Mouse (Mus musculus): ENCODE measurements around the gene Kcnj14. TPM values are rescaled to one million over a fixed set of nuclear protein-coding genes. Genes with fewer than 3 reads are reported as not detected.
A peak's percentile ranks its signal among the peaks of the same experiment; 100 is the strongest.

Gene Kcnj14
- polyA plus RNA-seq, 1 experiment: 0.05 TPM

DNA sequence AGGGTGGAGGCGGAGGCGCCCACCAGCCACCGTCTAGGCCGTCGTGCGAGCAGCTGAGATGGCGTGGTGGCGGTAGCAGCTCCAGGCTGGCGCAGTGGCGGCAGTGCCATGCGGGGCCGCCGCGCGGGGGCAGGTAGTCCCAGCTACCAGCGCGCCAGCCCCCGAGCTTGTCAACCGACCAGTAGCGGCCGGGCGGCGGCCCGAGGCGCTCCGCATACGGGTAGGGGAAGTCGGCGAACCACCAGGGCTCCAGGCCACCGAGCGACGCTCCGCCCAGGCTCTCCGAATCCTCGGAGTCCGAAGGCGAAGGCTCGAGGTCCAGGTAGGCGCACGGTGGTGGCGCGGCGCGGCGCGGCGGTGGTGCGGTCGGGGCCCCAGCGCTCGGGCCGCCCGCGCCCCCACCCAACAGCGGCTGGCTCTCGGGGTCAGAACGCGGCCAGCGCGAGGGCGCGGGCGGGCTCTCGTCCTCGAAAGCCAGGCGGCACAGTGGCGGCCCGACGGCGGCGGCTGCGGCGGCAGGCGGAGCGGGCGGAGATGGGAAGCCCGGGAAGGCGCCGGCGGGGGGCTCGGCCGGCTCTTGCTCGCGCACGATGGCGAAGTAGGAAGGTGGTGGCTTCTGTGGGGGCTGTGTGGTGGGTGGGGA is 8.7 kb upstream of the Kcnj14 start:
- Histone ChIP-seq H3K4me3 (no peak overlapping the region), H3K27me3 (ENCODE audit: control insufficient read depth, insufficient read depth, insufficient read length) (peaks cover 24% of the 10 kb centered on the region), H3K4me2 (ENCODE audit: low read depth) (no peak overlapping the region), H3K36me3 (ENCODE audit: control insufficient read depth, insufficient read depth) (no peaks in the 10 kb centered on the region), H3K79me2 (ENCODE audit: control insufficient read depth, insufficient read depth) (peaks cover 14% of the 10 kb centered on the region), H3ac (ENCODE audit: control insufficient read depth, insufficient read length) (no peak overlapping the region)
- no peak for TF ChIP-seq REST (IDR thresholded peaks at IDR 0.05; ENCODE audit: insufficient read depth, insufficient read length)
- TF ChIP-seq CEBPB (IDR thresholded peaks at IDR 0.05; ENCODE audit: insufficient read depth, poor library complexity, severe bottlenecking): no peak
- no peak for TF ChIP-seq POLR2A (IDR thresholded peaks at IDR 0.05; ENCODE audit: insufficient read length, low read depth)
- no peak for TF ChIP-seq MYOD1 (IDR thresholded peaks at IDR 0.05; ENCODE audit: control insufficient read depth in 1 of 3, insufficient read length in 2 of 3, low read depth in 2 of 3)
- no peak for TF ChIP-seq TCF12 (IDR thresholded peaks at IDR 0.05; ENCODE audit: insufficient read depth, poor library complexity, severe bottlenecking)
- TF ChIP-seq USF1 (IDR thresholded peaks at IDR 0.05; ENCODE audit: low read depth): no peak
- TF ChIP-seq SRF (IDR thresholded peaks at IDR 0.05; ENCODE audit: control insufficient read depth, insufficient read length, low read depth): no peak
- no peak for TF ChIP-seq MYOG (IDR thresholded peaks at IDR 0.05; ENCODE audit: control insufficient read depth in 1 of 3, insufficient read depth in 1 of 3, insufficient read length in 2 of 3, low read depth in 2 of 3)
- TF ChIP-seq TCF3 (IDR thresholded peaks at IDR 0.05; ENCODE audit: insufficient read length, low read depth): no peak
- TF ChIP-seq POLR2AphosphoS2 (IDR thresholded peaks at IDR 0.05; ENCODE audit: insufficient read length, low read depth): no peak
- TF ChIP-seq MAX (IDR thresholded peaks at IDR 0.05; ENCODE audit: low read depth): no peak
- TF ChIP-seq E2F4 (IDR thresholded peaks at IDR 0.05; ENCODE audit: insufficient read depth): no peak

DNA sequence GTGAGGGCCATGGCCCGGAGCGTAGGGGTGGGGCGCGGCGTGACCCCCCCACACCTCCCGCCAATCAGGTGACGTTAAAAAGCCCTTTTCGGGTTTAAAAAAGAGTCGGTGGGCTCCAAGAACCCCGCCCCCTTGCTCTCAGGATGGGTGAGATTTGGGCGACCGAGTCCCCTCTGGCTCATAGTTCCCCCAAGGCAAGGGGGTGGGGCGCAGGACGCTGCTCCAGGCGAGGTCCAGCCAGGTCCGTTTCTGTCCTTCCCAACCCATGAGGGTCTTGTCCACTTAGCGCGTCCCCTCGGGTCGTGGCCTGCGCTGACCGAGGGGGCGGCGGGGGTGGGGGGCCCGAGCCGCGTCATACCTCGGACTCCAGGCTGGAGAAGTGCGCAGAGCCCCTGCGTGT is 7.8 kb upstream of the Kcnj14 start:
- Histone ChIP-seq H3K79me2 (ENCODE audit: control insufficient read depth, insufficient read depth) (peaks cover 14% of the 10 kb centered on the region), H3K36me3 (ENCODE audit: control insufficient read depth, insufficient read depth) (peaks cover 1% of the 10 kb centered on the region), H3ac (ENCODE audit: control insufficient read depth, insufficient read length) (no peak overlapping the region), H3K4me2 (ENCODE audit: low read depth) (no peak overlapping the region), H3K4me3 (no peak overlapping the region), H3K27me3 (ENCODE audit: control insufficient read depth, insufficient read depth, insufficient read length) (peaks cover 24% of the 10 kb centered on the region)
- TF ChIP-seq SRF (IDR thresholded peaks at IDR 0.05; ENCODE audit: control insufficient read depth, insufficient read length, low read depth) (no peak), USF1 (IDR thresholded peaks at IDR 0.05; ENCODE audit: low read depth) (no peak), MYOG (IDR thresholded peaks at IDR 0.05; ENCODE audit: control insufficient read depth in 1 of 3, insufficient read depth in 1 of 3, insufficient read length in 2 of 3, low read depth in 2 of 3) (no peak), POLR2A (IDR thresholded peaks at IDR 0.05; ENCODE audit: insufficient read length, low read depth) (no peak), MYOD1 (IDR thresholded peaks at IDR 0.05; ENCODE audit: control insufficient read depth in 1 of 3, insufficient read length in 2 of 3, low read depth in 2 of 3) (no peak), REST (IDR thresholded peaks at IDR 0.05; ENCODE audit: insufficient read depth, insufficient read length) (no peak), E2F4 (IDR thresholded peaks at IDR 0.05; ENCODE audit: insufficient read depth) (no peak), MAX (IDR thresholded peaks at IDR 0.05; ENCODE audit: low read depth) (no peak), TCF3 (IDR thresholded peaks at IDR 0.05; ENCODE audit: insufficient read length, low read depth) (no peak), POLR2AphosphoS2 (IDR thresholded peaks at IDR 0.05; ENCODE audit: insufficient read length, low read depth) (no peak), CEBPB (IDR thresholded peaks at IDR 0.05; ENCODE audit: insufficient read depth, poor library complexity, severe bottlenecking) (no peak)

DNA sequence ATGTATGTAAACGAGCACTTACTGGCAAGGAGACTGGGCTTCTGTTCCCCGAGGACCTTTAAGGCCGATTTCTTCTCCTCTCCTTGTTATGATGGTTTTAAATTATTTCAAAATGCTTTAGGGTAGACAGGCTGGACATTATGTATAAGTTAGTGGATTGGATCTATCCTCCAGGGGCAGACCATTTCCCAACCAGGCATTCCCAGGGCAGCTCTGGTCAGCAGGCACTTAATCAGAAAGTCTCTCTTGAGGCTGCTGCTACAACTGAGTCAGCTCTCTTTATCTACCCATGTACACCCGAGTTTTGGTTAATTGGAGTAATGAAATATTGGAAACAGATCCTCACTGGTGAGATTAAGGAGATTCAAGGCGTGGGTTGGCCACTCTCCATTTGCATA is 6.5 kb upstream of the Kcnj14 start:
- Histone ChIP-seq H3K4me3 (peak overlapping the region; percentile 92), H3K4me2 (ENCODE audit: low read depth) (peak overlapping the region; percentile 72), H3K79me2 (ENCODE audit: control insufficient read depth, insufficient read depth) (peaks cover 14% of the 10 kb centered on the region), H3K27me3 (ENCODE audit: control insufficient read depth, insufficient read depth, insufficient read length) (peaks cover 24% of the 10 kb centered on the region), H3ac (ENCODE audit: control insufficient read depth, insufficient read length) (peak overlapping the region; percentile 36), H3K36me3 (ENCODE audit: control insufficient read depth, insufficient read depth) (peaks cover 4% of the 10 kb centered on the region)
- TF ChIP-seq POLR2AphosphoS2 (IDR thresholded peaks at IDR 0.05; ENCODE audit: insufficient read length, low read depth): no peak
- TF ChIP-seq TCF3 (IDR thresholded peaks at IDR 0.05; ENCODE audit: insufficient read length, low read depth): no peak
- TF ChIP-seq MYOG (IDR thresholded peaks at IDR 0.05; ENCODE audit: control insufficient read depth in 1 of 3, insufficient read depth in 1 of 3, insufficient read length in 2 of 3, low read depth in 2 of 3): no peak
- TF ChIP-seq REST (IDR thresholded peaks at IDR 0.05; ENCODE audit: insufficient read depth, insufficient read length): no peak
- TF ChIP-seq CEBPB (IDR thresholded peaks at IDR 0.05; ENCODE audit: insufficient read depth, poor library complexity, severe bottlenecking): no peak

DNA sequence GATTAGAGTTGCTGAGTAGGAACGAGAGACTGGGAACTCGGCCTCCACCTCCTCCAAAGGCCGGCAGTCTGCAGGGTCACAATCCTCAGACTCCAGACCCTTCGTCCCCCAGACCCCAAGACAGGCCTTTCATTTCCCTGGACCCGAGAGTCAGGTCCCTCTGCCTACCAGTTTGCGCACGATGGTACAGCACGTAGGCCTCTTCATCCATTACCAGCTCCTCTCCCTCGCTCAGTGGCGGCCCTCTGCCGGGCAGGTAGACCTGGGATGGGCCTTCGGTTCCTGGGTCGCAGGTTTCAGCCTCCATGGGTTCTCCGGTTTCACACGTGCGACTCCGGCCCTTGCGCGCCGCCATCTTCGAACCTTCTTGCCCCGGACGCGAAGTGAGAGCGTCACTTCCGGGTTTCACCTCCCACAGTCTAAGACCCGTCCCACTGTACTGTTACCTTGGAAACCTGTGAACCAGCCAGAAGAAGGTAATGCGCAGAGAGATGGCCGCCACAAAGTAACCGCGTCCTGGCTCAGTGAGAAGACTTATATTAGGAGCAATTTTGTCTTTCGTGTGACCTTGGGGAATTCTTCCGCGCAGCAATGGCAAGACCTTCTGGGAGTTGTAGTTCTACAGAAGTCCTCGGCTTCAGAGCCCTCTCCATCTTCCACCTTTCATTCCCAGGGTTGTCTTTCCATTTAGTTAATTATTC is 6.0 kb upstream of the Kcnj14 start, which contains the start of gene Grwd1:
TSS of gene Grwd1 (minus strand) at position 518 of the 701 bp plus-strand sequence.
- H3K27me3 ChIP-seq (ENCODE audit: control insufficient read depth, insufficient read depth, insufficient read length): peaks cover 24% of the 10 kb centered on the region
- H3K36me3 ChIP-seq (ENCODE audit: control insufficient read depth, insufficient read depth): peaks cover 9% of the 10 kb centered on the region
- peak within 1 kb of the TSS; percentile 36 for H3ac ChIP-seq (ENCODE audit: control insufficient read depth, insufficient read length)
- H3K4me3 ChIP-seq: peak within 1 kb of the TSS; percentile 92
- H3K79me2 ChIP-seq (ENCODE audit: control insufficient read depth, insufficient read depth): peaks cover 14% of the 10 kb centered on the region
- peak within 1 kb of the TSS; percentile 89 for H3K4me2 ChIP-seq (ENCODE audit: low read depth)
- TF ChIP-seq SRF (IDR thresholded peaks at IDR 0.05; ENCODE audit: control insufficient read depth, insufficient read length, low read depth) (no peak), E2F4 (IDR thresholded peaks at IDR 0.05; ENCODE audit: insufficient read depth) (peak; percentile 68), REST (IDR thresholded peaks at IDR 0.05; ENCODE audit: insufficient read depth, insufficient read length) (no peak), MYOD1 (IDR thresholded peaks at IDR 0.05; ENCODE audit: control insufficient read depth in 1 of 3, insufficient read length in 2 of 3, low read depth in 2 of 3) (no peak), MYOG (IDR thresholded peaks at IDR 0.05; ENCODE audit: control insufficient read depth in 1 of 3, insufficient read depth in 1 of 3, insufficient read length in 2 of 3, low read depth in 2 of 3) (no peak), POLR2AphosphoS2 (IDR thresholded peaks at IDR 0.05; ENCODE audit: insufficient read length, low read depth) (no peak), TCF12 (IDR thresholded peaks at IDR 0.05; ENCODE audit: insufficient read depth, poor library complexity, severe bottlenecking) (no peak), MAX (IDR thresholded peaks at IDR 0.05; ENCODE audit: low read depth) (peak; percentile 80), POLR2A (IDR thresholded peaks at IDR 0.05; ENCODE audit: insufficient read length, low read depth) (peak; percentile 54)
